Mouse (Mus musculus): ENCODE data around the gene Mrpl58. TPM values are rescaled to one million over a fixed set of nuclear protein-coding genes. Genes with fewer than 3 reads are reported as not detected.

Mrpl58 gene
- 5.3 TPM for polyA plus RNA-seq (2014; fragmentation: Illumina TruSeq; extraction: RNeasy Lipid Tissue Mini Kit (QIAGEN cat#74804))

GRCm38 (mm10) chr11:115403338-115404124 is at the start of gene Mrpl58:
Mrpl58 (plus strand) TSS chr11:115403752.

GRCm38 (mm10) chr11:115367395-115367944 is 36.1 kb upstream of the Mrpl58 start, which contains the start of gene Hid1:
Hid1 (minus strand) TSS chr11:115367756.

GRCm38 (mm10) chr11:115381743-115382539 is 21.6 kb upstream of the Mrpl58 start, which contains the start of gene Cdr2l:
Cdr2l (plus strand) TSS chr11:115381916.

DNA sequence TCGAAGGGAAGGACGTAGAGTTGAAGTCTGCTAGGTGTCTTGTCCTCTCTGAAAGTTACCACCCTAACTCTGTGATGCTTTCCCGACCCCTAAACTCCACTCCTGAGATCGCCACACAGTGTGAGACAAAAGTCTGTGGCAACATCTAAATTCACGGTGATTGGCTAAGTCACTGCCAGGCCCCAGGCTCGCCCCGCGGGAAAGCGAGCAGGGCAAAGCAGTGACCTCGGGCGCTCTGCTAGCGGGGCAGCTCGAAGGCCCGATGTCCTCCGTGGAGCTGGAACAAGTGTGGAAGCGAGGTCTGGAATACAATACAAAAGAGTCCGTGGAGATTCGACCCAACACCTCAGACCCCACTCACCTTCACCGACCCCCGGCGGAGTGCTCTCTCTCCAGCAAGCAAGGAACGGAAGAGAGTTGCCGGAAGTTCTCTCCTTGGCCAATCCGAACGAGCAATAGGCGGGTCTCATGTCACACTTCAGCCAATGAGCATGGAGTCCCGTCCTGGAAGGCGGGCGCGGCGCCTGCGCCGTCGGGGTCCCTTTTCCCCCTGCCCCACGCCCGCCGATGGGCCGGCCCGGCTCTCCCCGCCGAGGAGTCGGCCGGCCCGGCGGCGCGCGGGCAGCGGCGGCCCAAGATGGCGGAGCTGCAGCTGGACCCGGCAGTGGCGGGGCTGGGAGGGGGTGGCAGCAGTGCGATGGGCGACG is 16.1 kb downstream of the Mrpl58 start, which contains the start of the genes Atp5h and Kctd2:
Gene Atp5h, minus strand, starts transcription at position 432 of the 707 bp plus-strand sequence.
Gene Kctd2, plus strand, starts transcription at position 598 of the 707 bp plus-strand sequence.

DNA sequence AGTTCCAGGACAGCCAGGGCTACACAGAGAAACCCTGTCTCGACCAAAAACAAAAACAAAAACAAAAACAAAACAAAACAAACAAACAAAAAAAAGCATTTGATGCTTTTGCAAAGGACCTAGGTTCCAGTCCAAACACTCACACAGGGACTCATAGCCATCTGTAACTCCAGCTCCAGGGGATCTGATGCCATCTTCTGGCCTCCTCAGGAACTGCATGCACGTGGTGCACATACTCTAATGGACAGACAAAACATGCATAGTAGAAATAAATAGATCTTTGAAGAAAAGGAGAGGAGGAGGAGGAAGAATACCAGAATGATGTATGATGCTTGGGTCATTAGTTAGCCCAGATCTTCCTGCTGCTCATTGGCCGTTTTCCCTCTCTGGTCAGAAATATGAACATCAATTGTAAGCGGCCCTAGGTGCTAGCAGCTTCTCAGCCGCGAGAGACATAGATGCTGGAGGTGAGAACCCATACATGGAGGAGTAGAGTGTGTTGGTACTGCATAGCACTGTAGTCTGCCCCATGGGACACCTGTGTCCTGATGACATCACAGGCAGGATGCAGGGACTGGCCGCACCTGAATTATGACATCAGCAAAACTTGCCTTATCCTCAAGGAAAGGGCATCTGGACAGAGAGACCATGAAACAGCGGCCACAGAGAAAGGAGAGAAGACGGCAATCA is 36.5 kb downstream of the Mrpl58 start, which contains the start of gene Trim80:
Gene Trim80, plus strand, starts transcription at position 640 of the 690 bp plus-strand sequence.

Other genes starting within 250 kb of the Mrpl58 start
- gene Slc9a3r1, start 240.4 kb upstream of the Mrpl58 start, polyA plus RNA-seq (2014; fragmentation: Illumina TruSeq; extraction: RNeasy Lipid Tissue Mini Kit (QIAGEN cat#74804)) = 8.0 TPM
- 0.71 TPM for gene Tmem104, start 216.3 kb upstream of the Mrpl58 start, polyA plus RNA-seq (2014; fragmentation: Illumina TruSeq; extraction: RNeasy Lipid Tissue Mini Kit (QIAGEN cat#74804))
- 0.74 TPM for gene Nat9, start 215.9 kb upstream of the Mrpl58 start, polyA plus RNA-seq (2014; fragmentation: Illumina TruSeq; extraction: RNeasy Lipid Tissue Mini Kit (QIAGEN cat#74804))
- gene Grin2c, start 136.5 kb upstream of the Mrpl58 start, polyA plus RNA-seq (2014; fragmentation: Illumina TruSeq; extraction: RNeasy Lipid Tissue Mini Kit (QIAGEN cat#74804)) = not detected
- 11.9 TPM for gene Fdxr, start 126.7 kb upstream of the Mrpl58 start, polyA plus RNA-seq (2014; fragmentation: Illumina TruSeq; extraction: RNeasy Lipid Tissue Mini Kit (QIAGEN cat#74804))
- gene Fads6, start 106.1 kb upstream of the Mrpl58 start, polyA plus RNA-seq (2014; fragmentation: Illumina TruSeq; extraction: RNeasy Lipid Tissue Mini Kit (QIAGEN cat#74804)) = 13.5 TPM
- gene Otop2, start 96.6 kb upstream of the Mrpl58 start, polyA plus RNA-seq (2014; fragmentation: Illumina TruSeq; extraction: RNeasy Lipid Tissue Mini Kit (QIAGEN cat#74804)) = not detected
- 0.60 TPM for gene Ush1g, start 81.7 kb upstream of the Mrpl58 start, polyA plus RNA-seq (2014; fragmentation: Illumina TruSeq; extraction: RNeasy Lipid Tissue Mini Kit (QIAGEN cat#74804))
- not detected for gene Otop3, start 69.0 kb upstream of the Mrpl58 start, polyA plus RNA-seq (2014; fragmentation: Illumina TruSeq; extraction: RNeasy Lipid Tissue Mini Kit (QIAGEN cat#74804))
- 1.3 TPM for gene Hid1, start 36.0 kb upstream of the Mrpl58 start, polyA plus RNA-seq (2014; fragmentation: Illumina TruSeq; extraction: RNeasy Lipid Tissue Mini Kit (QIAGEN cat#74804))
- gene Cdr2l, start 21.8 kb upstream of the Mrpl58 start, polyA plus RNA-seq (2014; fragmentation: Illumina TruSeq; extraction: RNeasy Lipid Tissue Mini Kit (QIAGEN cat#74804)) = 0.46 TPM
- 364 TPM for gene Atp5h, start 16.2 kb downstream of the Mrpl58 start, polyA plus RNA-seq (2014; fragmentation: Illumina TruSeq; extraction: RNeasy Lipid Tissue Mini Kit (QIAGEN cat#74804))
- 21.3 TPM for gene Kctd2, start 16.4 kb downstream of the Mrpl58 start, polyA plus RNA-seq (2014; fragmentation: Illumina TruSeq; extraction: RNeasy Lipid Tissue Mini Kit (QIAGEN cat#74804))
- gene Trim80, start 36.8 kb downstream of the Mrpl58 start, polyA plus RNA-seq (2014; fragmentation: Illumina TruSeq; extraction: RNeasy Lipid Tissue Mini Kit (QIAGEN cat#74804)) = not detected
- not detected for gene Slc16a5, start 58.7 kb downstream of the Mrpl58 start, polyA plus RNA-seq (2014; fragmentation: Illumina TruSeq; extraction: RNeasy Lipid Tissue Mini Kit (QIAGEN cat#74804))
- gene Armc7, start 71.9 kb downstream of the Mrpl58 start, polyA plus RNA-seq (2014; fragmentation: Illumina TruSeq; extraction: RNeasy Lipid Tissue Mini Kit (QIAGEN cat#74804)) = 0.86 TPM
- 0.63 TPM for gene Nt5c, start 88.1 kb downstream of the Mrpl58 start, polyA plus RNA-seq (2014; fragmentation: Illumina TruSeq; extraction: RNeasy Lipid Tissue Mini Kit (QIAGEN cat#74804))
- gene Jpt1, start 110.6 kb downstream of the Mrpl58 start, polyA plus RNA-seq (2014; fragmentation: Illumina TruSeq; extraction: RNeasy Lipid Tissue Mini Kit (QIAGEN cat#74804)) = 20.2 TPM
- 2,747 TPM for gene Sumo2, start 132.5 kb downstream of the Mrpl58 start, polyA plus RNA-seq (2014; fragmentation: Illumina TruSeq; extraction: RNeasy Lipid Tissue Mini Kit (QIAGEN cat#74804))
- 46.6 TPM for gene Nup85, start 160.7 kb downstream of the Mrpl58 start, polyA plus RNA-seq (2014; fragmentation: Illumina TruSeq; extraction: RNeasy Lipid Tissue Mini Kit (QIAGEN cat#74804))
- gene Mrps7, start 200.2 kb downstream of the Mrpl58 start, polyA plus RNA-seq (2014; fragmentation: Illumina TruSeq; extraction: RNeasy Lipid Tissue Mini Kit (QIAGEN cat#74804)) = 3.8 TPM
- gene Gga3, start 200.3 kb downstream of the Mrpl58 start, polyA plus RNA-seq (2014; fragmentation: Illumina TruSeq; extraction: RNeasy Lipid Tissue Mini Kit (QIAGEN cat#74804)) = 4.0 TPM
- 13.5 TPM for gene Mif4gd, start 209.2 kb downstream of the Mrpl58 start, polyA plus RNA-seq (2014; fragmentation: Illumina TruSeq; extraction: RNeasy Lipid Tissue Mini Kit (QIAGEN cat#74804))
- 2.7 TPM for gene Slc25a19, start 224.5 kb downstream of the Mrpl58 start, polyA plus RNA-seq (2014; fragmentation: Illumina TruSeq; extraction: RNeasy Lipid Tissue Mini Kit (QIAGEN cat#74804))